8 mouse cellular contexts compared by ENCODE assay signal in genomic region chr12:80023107-80024078, GRCm38 (mm10).
A peak's percentile ranks its signal among the peaks of the same experiment; 100 is the strongest.
DNase-seq lines count a peak whose midpoint lies in the region; ATAC-seq lines count a peak whose summit lies in the region.

No protein-coding gene starts in this region.

- peaks cover 55% of the 10 kb centered on the region for H3K4me1 ChIP-seq in embryonic facial prominence, embryonic 10.5 days
- peaks cover 38% of the 10 kb centered on the region for H3K4me1 ChIP-seq in hindbrain, embryonic 13.5 days (replicated peaks)

- peak; percentile 65 for ATAC-seq in hindbrain, embryonic 13.5 days (ENCODE audit: low FRiP score)

- H3K4me2 ChIP-seq in hindbrain, embryonic 13.5 days = peak overlapping the region; percentile 36

- DNase-seq in WW6 (ENCODE audit: low read depth, low spot score) = peak; percentile 60
- peak; percentile 47 for DNase-seq in embryonic facial prominence, embryonic 10.5 days (ENCODE audit: low spot score)
- DNase-seq in mesoderm, embryonic 11.5 days (ENCODE audit: low read depth, low spot score) = peak; percentile 46
- DNase-seq in spleen, adult 12 weeks (ENCODE audit: low spot score) = no peak
- no peak for DNase-seq in right cerebral cortex, postnatal 25 days
- no peak for DNase-seq in cerebellum, adult 18-20 months
- no peak for DNase-seq in layer of hippocampus, adult 18-20 months (ENCODE audit: low spot score in 2 of 2)

- H3K9ac ChIP-seq in hindbrain, embryonic 13.5 days = no peak overlapping the region

- H3K27me3 ChIP-seq in embryonic facial prominence, embryonic 10.5 days (replicated peaks; ENCODE audit: low read depth, poor library complexity, severe bottlenecking) = 0 out of 2 replicates have a peak, but pooled peaks cover 5% of the 10 kb centered on the region
- no peaks in the 10 kb centered on the region for H3K27me3 ChIP-seq in hindbrain, embryonic 13.5 days

- peak overlapping the region; percentile 87 for H3K27ac ChIP-seq in embryonic facial prominence, embryonic 10.5 days (replicated peaks)
- H3K27ac ChIP-seq in hindbrain, embryonic 13.5 days = peak overlapping the region; percentile 74

- 9% methylated on average over 18 of the region's 18 CpGs for WGBS in embryonic facial prominence, embryonic 10.5 days
- WGBS in hindbrain, embryonic 13.5 days = 12% methylated on average over 18 of the region's 18 CpGs

- 0 out of 2 replicates have a peak, but pooled peaks cover 5% of the 10 kb centered on the region for H3K9me3 ChIP-seq in embryonic facial prominence, embryonic 10.5 days
- no peaks in the 10 kb centered on the region for H3K9me3 ChIP-seq in hindbrain, embryonic 13.5 days

- H3K36me3 ChIP-seq in embryonic facial prominence, embryonic 10.5 days (replicated peaks) = no peaks in the 10 kb centered on the region
- H3K36me3 ChIP-seq in hindbrain, embryonic 13.5 days = no peaks in the 10 kb centered on the region

- H3K4me3 ChIP-seq in embryonic facial prominence, embryonic 10.5 days = peak overlapping the region; percentile 47
- H3K4me3 ChIP-seq in hindbrain, embryonic 13.5 days = no peak overlapping the region

Comparison
In these comparisons a context has a peak if more than half of its experiments do, and no peak if none do; other contexts are left out.
1. DNase-seq: peak in WW6 (single experiment), embryonic facial prominence, embryonic 10.5 days (single experiment) and mesoderm, embryonic 11.5 days (single experiment); none in spleen, adult 12 weeks (single experiment), right cerebral cortex, postnatal 25 days (single experiment), cerebellum, adult 18-20 months (0 of 2) and layer of hippocampus, adult 18-20 months (0 of 2).